In the genomic region with DNA sequence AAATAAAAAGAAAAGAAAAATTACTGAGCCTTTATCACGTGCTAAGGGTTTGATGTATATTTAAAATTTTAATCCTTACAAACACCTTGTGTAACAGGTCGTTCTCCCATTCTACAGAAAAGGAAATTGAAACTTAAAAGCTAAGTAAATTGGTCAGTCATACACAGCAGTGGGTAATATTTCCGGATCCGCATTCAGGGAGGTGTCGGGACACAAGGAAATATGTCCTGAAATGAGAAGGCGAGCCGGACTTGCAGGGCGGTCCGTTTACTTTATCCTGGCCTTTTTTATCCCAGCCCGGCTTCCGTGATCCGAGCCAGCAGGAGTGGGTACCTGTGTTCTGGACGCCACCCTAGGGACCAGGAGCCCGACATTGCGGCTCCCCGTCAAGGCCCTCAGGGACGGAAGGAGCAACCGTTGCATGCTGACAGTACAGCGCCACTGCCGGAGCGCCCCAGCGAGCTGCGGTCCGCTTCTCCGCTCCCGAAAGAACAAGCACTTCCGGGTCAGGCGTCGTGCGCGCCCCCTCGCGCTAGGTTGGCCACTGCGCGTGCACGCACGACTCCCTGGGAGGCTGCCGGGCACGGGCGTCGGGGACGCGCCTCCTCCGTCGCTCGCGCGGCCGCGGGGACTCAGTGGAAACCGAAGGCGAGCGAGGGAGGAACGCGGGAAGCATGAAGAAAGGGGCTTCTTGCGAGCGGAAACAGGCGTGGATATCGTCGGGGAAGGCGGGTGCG, we compare ENCODE assay signal across 8 mouse cellular contexts. TPM values are rescaled to one million over a fixed set of nuclear protein-coding genes. Genes with fewer than 3 reads are reported as not detected.
A peak's percentile ranks its signal among the peaks of the same experiment; 100 is the strongest.
DNase-seq lines count a peak whose midpoint lies in the region; ATAC-seq lines count a peak whose summit lies in the region.

Gene Cutc, plus strand, starts transcription at position 508 of the 737 bp plus-strand sequence.
Gene Cox15, minus strand, starts transcription at position 512 of the 737 bp plus-strand sequence.

- H3K27me3 ChIP-seq in heart, embryonic 13.5 days (replicated peaks), result no peaks in the 10 kb centered on the region
- no peaks in the 10 kb centered on the region for H3K27me3 ChIP-seq in liver, embryonic 12.5 days (replicated peaks)
- H3K27me3 ChIP-seq in stomach, embryonic 15.5 days (replicated peaks), result no peaks in the 10 kb centered on the region

- H3K36me3 ChIP-seq in heart, embryonic 13.5 days, result peaks cover 36% of the 10 kb centered on the region
- peaks cover 35% of the 10 kb centered on the region for H3K36me3 ChIP-seq in liver, embryonic 12.5 days
- H3K36me3 ChIP-seq in stomach, embryonic 15.5 days, result peaks cover 12% of the 10 kb centered on the region

- H3K27ac ChIP-seq in brown adipose tissue, adult 24 weeks (replicated peaks; ENCODE audit: low read depth, low read length), result peak within 1 kb of the TSS; percentile 95
- H3K27ac ChIP-seq in heart, embryonic 13.5 days (replicated peaks), result peak within 1 kb of the TSS; percentile 98
- peak within 1 kb of the TSS; percentile 93 for H3K27ac ChIP-seq in liver, embryonic 12.5 days
- peak within 1 kb of the TSS; percentile 98 for H3K27ac ChIP-seq in stomach, embryonic 15.5 days

- peak; percentile 89 for ATAC-seq in heart, embryonic 13.5 days (ENCODE audit: extremely low read depth, insufficient number of reproducible peaks, low FRiP score, low TSS enrichment)
- ATAC-seq in liver, embryonic 12.5 days, result peak; percentile 86
- ATAC-seq in stomach, embryonic 15.5 days (ENCODE audit: insufficient read depth, low FRiP score, low read depth), result peak; percentile 88

- H3K4me1 ChIP-seq in brown adipose tissue, adult 24 weeks (ENCODE audit: control insufficient read depth, insufficient read depth, insufficient read length, low read length), result no peaks in the 10 kb centered on the region
- H3K4me1 ChIP-seq in heart, embryonic 13.5 days, result peaks cover 18% of the 10 kb centered on the region
- peaks cover 22% of the 10 kb centered on the region for H3K4me1 ChIP-seq in liver, embryonic 12.5 days
- H3K4me1 ChIP-seq in stomach, embryonic 15.5 days, result no peaks in the 10 kb centered on the region; the same call in 1 of the 2 replicates

- H3K4me3 ChIP-seq in brown adipose tissue, adult 24 weeks (ENCODE audit: insufficient read depth, low read depth, low read length), result peak within 1 kb of the TSS; percentile 99
- H3K4me3 ChIP-seq in heart, embryonic 13.5 days, result peak within 1 kb of the TSS; percentile 79
- peak within 1 kb of the TSS; percentile 71 for H3K4me3 ChIP-seq in liver, embryonic 12.5 days
- peak within 1 kb of the TSS; percentile 75 for H3K4me3 ChIP-seq in stomach, embryonic 15.5 days (replicated peaks)

- peak; percentile 98 for DNase-seq in CD4-positive, CD25-positive, alpha-beta regulatory T cell, adult 2 months (ENCODE audit: low read depth, low spot score)
- peak; percentile 40 for DNase-seq in fat pad, adult 2 months (ENCODE audit: extremely low read depth, low read depth, low spot score)
- DNase-seq in kidney, postnatal 10 days, result peak; percentile 99
- DNase-seq in natural killer cell, adult 2 months (ENCODE audit: low spot score in 2 of 2), result peak; percentile 90 to 93

- no peaks in the 10 kb centered on the region for H3K9me3 ChIP-seq in heart, embryonic 13.5 days
- no peaks in the 10 kb centered on the region for H3K9me3 ChIP-seq in liver, embryonic 12.5 days (replicated peaks)
- no peaks in the 10 kb centered on the region for H3K9me3 ChIP-seq in stomach, embryonic 15.5 days

- peak within 1 kb of the TSS; percentile 91 for H3K9ac ChIP-seq in heart, embryonic 13.5 days
- H3K9ac ChIP-seq in liver, embryonic 12.5 days, result peak within 1 kb of the TSS; percentile 86
- peak within 1 kb of the TSS; percentile 62 for H3K9ac ChIP-seq in stomach, embryonic 15.5 days

- peak within 1 kb of the TSS; percentile 76 for H3K4me2 ChIP-seq in heart, embryonic 13.5 days
- peak within 1 kb of the TSS; percentile 76 for H3K4me2 ChIP-seq in liver, embryonic 12.5 days
- H3K4me2 ChIP-seq in stomach, embryonic 15.5 days, result peak within 1 kb of the TSS; percentile 65

- under 1% methylated on average over 62 of the region's 62 CpGs for WGBS in heart, embryonic 13.5 days
- WGBS in liver, embryonic 12.5 days (ENCODE audit: insufficient replicate concordance), result under 1% methylated on average over 62 of the region's 62 CpGs
- WGBS in stomach, embryonic 15.5 days, result under 1% methylated on average over 62 of the region's 62 CpGs

RNA-seq across cellular contexts. Expression of gene Cutc, which starts in this region (rescaled TPM):
- polyA plus RNA-seq in brown adipose tissue, adult 24 weeks (2012; ENCODE audit: insufficient read depth, insufficient read length, missing spikeins), result 19.4 and 22.1 TPM in 2 replicates
- 8.1 and 9.9 TPM in 2 replicates for polyA plus RNA-seq in heart, embryonic 13.5 days (2015; fragmentation: Nextera tagmentation; extraction: Ambion mirVana)
- polyA plus RNA-seq in liver, embryonic 12.5 days (2016; fragmentation: Nextera tagmentation; extraction: Ambion mirVana), result 14.5 and 16.5 TPM in 2 replicates
- 18.3 and 18.7 TPM in 2 replicates for polyA plus RNA-seq in stomach, embryonic 15.5 days (2015; fragmentation: Nextera tagmentation; extraction: Ambion mirVana)

RNA-seq across cellular contexts. Expression of gene Cox15, which starts in this region (rescaled TPM):
- 29.4 and 34.1 TPM in 2 replicates for polyA plus RNA-seq in brown adipose tissue, adult 24 weeks (2012; ENCODE audit: insufficient read depth, insufficient read length, missing spikeins)
- 12.0 TPM in 2 replicates for polyA plus RNA-seq in heart, embryonic 13.5 days (2015; fragmentation: Nextera tagmentation; extraction: Ambion mirVana)
- 9.7 and 10.4 TPM in 2 replicates for polyA plus RNA-seq in liver, embryonic 12.5 days (2016; fragmentation: Nextera tagmentation; extraction: Ambion mirVana)
- polyA plus RNA-seq in stomach, embryonic 15.5 days (2015; fragmentation: Nextera tagmentation; extraction: Ambion mirVana), result 10.1 and 13.3 TPM in 2 replicates

Comparison
In these comparisons a context has a peak if more than half of its experiments do, and no peak if none do; other contexts are left out.
1. Peak in every context shown above with its lines: DNase-seq, ATAC-seq, H3K4me3 ChIP-seq and H3K27ac ChIP-seq.
2. DNase-seq: peak in every context shown above with its lines; median percentile 99 in kidney, postnatal 10 days; 98 in CD4-positive, CD25-positive, alpha-beta regulatory T cell, adult 2 months; 92 in natural killer cell, adult 2 months; 40 in fat pad, adult 2 months.